Mouse (Mus musculus) G1E (cell line): Measurements from ENCODE around the gene Slc30a7.

Experiments
- CTCF ChIP-seq: IDR thresholded peaks from 2 replicates; pipeline ENCODE4 v1.5.1; 2012; ENCODE audit warnings: low read depth, low read length, inconsistent platforms, mixed read lengths
- GATA1 ChIP-seq: IDR thresholded peaks from 2 replicates; pipeline ENCODE4 v1.6.1; 2012; ENCODE audit warnings: borderline replicate concordance, low read length, inconsistent platforms, mixed read lengths
- POLR2AphosphoS5 ChIP-seq: IDR thresholded peaks from 2 replicates; pipeline ENCODE4 v1.6.1; 2012; ENCODE audit warnings: low read depth, low read length, inconsistent platforms; ENCODE audit not compliant: insufficient replicate concordance

- no peak for TF ChIP-seq POLR2AphosphoS5
- no peak for TF ChIP-seq CTCF
- no peak for TF ChIP-seq GATA1
Measured at GRCm38 (mm10) chr3:115902301-115902956, 104.8 kb downstream of the Slc30a7 start.
